Mouse (Mus musculus): ENCODE results near the gene Trp53i11. TPM values are rescaled to one million over a fixed set of nuclear protein-coding genes. Genes with fewer than 3 reads are reported as not detected.
A peak's percentile ranks its signal among the peaks of the same experiment; 100 is the strongest.

The Trp53i11 gene
- polyA plus RNA-seq (2015; fragmentation: Nextera tagmentation; extraction: Ambion mirVana): 28.3 and 38.6 TPM in 2 replicates

DNA sequence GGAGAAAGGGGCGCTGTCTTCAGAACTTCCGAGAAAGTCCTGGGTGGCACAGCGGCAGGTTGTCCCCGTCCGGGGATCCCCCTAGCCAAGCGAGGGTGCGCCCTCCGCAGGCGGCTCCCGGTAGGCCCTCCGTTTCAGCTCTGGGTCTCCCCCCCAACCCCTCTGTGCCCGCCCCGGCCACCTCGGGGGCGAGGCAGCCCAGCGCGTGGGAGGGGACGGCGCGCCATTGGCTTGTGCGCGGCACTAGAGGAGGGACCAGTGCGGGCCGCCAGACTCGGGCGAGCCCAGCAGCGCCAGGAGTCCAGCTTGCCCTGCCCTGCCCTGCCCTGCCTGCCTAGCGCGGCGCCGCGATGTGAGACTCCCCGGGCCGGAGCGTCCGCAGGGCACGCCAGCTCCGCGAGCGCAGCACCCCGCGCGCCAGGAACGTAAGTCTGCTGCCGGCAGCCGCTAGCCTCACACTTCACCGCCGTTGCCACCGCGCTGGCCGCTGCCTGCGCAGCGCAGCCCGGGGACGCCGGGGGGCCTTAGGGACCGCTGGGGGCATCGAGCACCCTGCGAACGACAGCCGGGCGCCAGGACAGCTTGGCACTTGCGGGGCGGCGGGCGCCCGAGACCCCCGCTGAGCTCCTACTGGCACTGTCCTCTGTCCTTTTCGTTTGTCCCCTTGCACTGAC is at the start of gene Trp53i11:
TSS of gene Trp53i11 (plus strand) at position 226 of the 674 bp plus-strand sequence.
- peak within 1 kb of the TSS; percentile 72 for H3K27ac ChIP-seq (ENCODE audit: low read length)
- peak within 1 kb of the TSS; percentile 84 for H3K9ac ChIP-seq (ENCODE audit: low read length)
- H3K36me3 ChIP-seq (ENCODE audit: control insufficient read depth, insufficient read depth): no peaks in the 10 kb centered on the region
- H3K4me2 ChIP-seq (ENCODE audit: low read depth, low read length): peak within 1 kb of the TSS; percentile 98
- peak within 1 kb of the TSS; percentile 83 for H3K4me3 ChIP-seq (ENCODE audit: low read length)
- H3K4me1 ChIP-seq (ENCODE audit: control insufficient read depth, insufficient read depth, low read length): peaks cover 2% of the 10 kb centered on the region; the same call in 1 of the 2 replicates
- no peaks in the 10 kb centered on the region for H3K9me3 ChIP-seq (replicated peaks; ENCODE audit: control insufficient read depth, low read length)
- peak; percentile 89 for ATAC-seq (replicated peaks; ENCODE audit: extremely low read depth, insufficient read depth, low FRiP score)
- H3K27me3 ChIP-seq (ENCODE audit: control insufficient read depth, insufficient read depth, low read length): peaks cover 12% of the 10 kb centered on the region
- WGBS: under 1% methylated on average over 68 of the region's 69 CpGs

DNA sequence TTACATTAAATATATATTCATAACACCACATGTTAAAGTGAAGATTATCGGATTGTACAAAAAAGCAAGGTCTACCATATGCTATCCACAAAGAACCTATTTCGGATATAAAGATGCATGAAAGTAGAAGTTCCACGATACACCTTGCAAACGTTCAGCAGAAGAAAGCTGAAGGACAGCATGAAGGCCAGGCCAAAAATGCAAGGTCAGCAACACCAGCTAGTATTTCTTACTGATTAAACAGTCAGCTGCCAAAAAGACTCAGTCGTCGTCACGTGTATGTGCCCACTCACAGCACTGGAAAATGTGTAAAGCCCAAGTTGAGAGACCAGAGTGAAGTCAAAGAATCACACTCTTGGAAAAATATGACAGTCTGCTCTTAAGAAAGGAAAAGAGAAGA is 47.9 kb upstream of the Trp53i11 start:
- 86% methylated on average over 7 of the region's 7 CpGs for WGBS

DNA sequence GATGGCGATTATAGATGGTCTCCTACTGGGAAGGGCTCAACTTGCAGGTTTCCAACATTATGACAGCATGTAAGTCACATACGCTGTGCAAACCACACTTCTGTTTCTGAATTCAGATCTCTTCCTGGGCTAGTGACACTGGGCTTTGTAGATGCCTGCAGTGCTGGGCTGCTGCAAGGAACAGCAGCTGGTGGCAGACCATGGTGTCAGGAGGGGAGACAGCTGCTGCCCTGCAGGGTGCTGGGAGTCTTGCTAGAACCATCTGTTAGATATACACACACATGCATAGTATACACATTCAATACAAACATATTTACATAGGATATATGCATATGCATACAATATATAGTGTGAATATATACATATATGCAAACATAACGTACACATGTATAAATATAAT is 46.0 kb upstream of the Trp53i11 start:
- ATAC-seq (replicated peaks; ENCODE audit: extremely low read depth, insufficient read depth, low FRiP score): no peak
- Histone ChIP-seq H3K27me3 (ENCODE audit: control insufficient read depth, insufficient read depth, low read length) (no peaks in the 10 kb centered on the region), H3K9ac (ENCODE audit: low read length) (no peak overlapping the region), H3K27ac (ENCODE audit: low read length) (no peak overlapping the region), H3K36me3 (ENCODE audit: control insufficient read depth, insufficient read depth) (no peaks in the 10 kb centered on the region), H3K4me3 (ENCODE audit: low read length) (no peak overlapping the region), H3K4me2 (ENCODE audit: low read depth, low read length) (no peak overlapping the region), H3K4me1 (ENCODE audit: control insufficient read depth, insufficient read depth, low read length) (peaks cover 2% of the 10 kb centered on the region; the same call in 1 of the 2 replicates), H3K9me3 (replicated peaks; ENCODE audit: control insufficient read depth, low read length) (no peaks in the 10 kb centered on the region)
- 74% methylated on average over 3 of the region's 3 CpGs for WGBS

More for the DNA sequence above, 47.9 kb upstream of the Trp53i11 start:
- H3K9ac ChIP-seq (ENCODE audit: low read length): no peak overlapping the region
- H3K4me2 ChIP-seq (ENCODE audit: low read depth, low read length): no peak overlapping the region
- H3K27ac ChIP-seq (ENCODE audit: low read length): no peak overlapping the region
- H3K4me3 ChIP-seq (ENCODE audit: low read length): no peak overlapping the region
- no peak for ATAC-seq (replicated peaks; ENCODE audit: extremely low read depth, insufficient read depth, low FRiP score)
- no peaks in the 10 kb centered on the region for H3K36me3 ChIP-seq (ENCODE audit: control insufficient read depth, insufficient read depth)
- H3K27me3 ChIP-seq (ENCODE audit: control insufficient read depth, insufficient read depth, low read length): no peaks in the 10 kb centered on the region
- no peaks in the 10 kb centered on the region for H3K9me3 ChIP-seq (replicated peaks; ENCODE audit: control insufficient read depth, low read length)
- H3K4me1 ChIP-seq (ENCODE audit: control insufficient read depth, insufficient read depth, low read length): peaks cover 7% of the 10 kb centered on the region

DNA sequence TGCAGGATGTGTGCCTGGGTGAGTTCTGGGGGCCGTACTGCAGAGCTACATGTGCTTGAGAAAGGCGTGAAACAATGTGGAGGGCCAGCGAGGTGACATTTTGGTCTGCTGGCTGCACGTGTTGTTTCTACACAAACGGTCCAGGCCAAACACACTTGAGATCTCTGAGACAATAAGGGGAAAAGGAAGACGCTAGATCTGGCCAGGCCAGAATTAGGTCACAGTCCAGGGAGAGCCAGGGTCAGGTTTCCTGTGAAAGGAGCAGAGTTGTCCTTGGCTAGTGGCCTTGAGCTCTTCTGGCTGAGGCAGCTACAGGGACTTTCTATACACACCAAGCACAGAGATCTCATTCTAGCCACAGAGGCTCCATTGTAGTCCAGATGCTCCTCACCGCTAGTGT is 44.7 kb upstream of the Trp53i11 start:
- H3K36me3 ChIP-seq (ENCODE audit: control insufficient read depth, insufficient read depth): no peaks in the 10 kb centered on the region
- H3K4me3 ChIP-seq (ENCODE audit: low read length): no peak overlapping the region
- peak overlapping the region; percentile 81 for H3K27ac ChIP-seq (ENCODE audit: low read length)
- ATAC-seq (replicated peaks; ENCODE audit: extremely low read depth, insufficient read depth, low FRiP score): peak; percentile 84
- no peak overlapping the region for H3K4me2 ChIP-seq (ENCODE audit: low read depth, low read length)
- peaks cover 2% of the 10 kb centered on the region; the same call in 1 of the 2 replicates for H3K4me1 ChIP-seq (ENCODE audit: control insufficient read depth, insufficient read depth, low read length)
- H3K9me3 ChIP-seq (replicated peaks; ENCODE audit: control insufficient read depth, low read length): no peaks in the 10 kb centered on the region
- H3K9ac ChIP-seq (ENCODE audit: low read length): no peak overlapping the region
- no peaks in the 10 kb centered on the region for H3K27me3 ChIP-seq (ENCODE audit: control insufficient read depth, insufficient read depth, low read length)
- 46% methylated on average over 7 of the region's 7 CpGs for WGBS

DNA sequence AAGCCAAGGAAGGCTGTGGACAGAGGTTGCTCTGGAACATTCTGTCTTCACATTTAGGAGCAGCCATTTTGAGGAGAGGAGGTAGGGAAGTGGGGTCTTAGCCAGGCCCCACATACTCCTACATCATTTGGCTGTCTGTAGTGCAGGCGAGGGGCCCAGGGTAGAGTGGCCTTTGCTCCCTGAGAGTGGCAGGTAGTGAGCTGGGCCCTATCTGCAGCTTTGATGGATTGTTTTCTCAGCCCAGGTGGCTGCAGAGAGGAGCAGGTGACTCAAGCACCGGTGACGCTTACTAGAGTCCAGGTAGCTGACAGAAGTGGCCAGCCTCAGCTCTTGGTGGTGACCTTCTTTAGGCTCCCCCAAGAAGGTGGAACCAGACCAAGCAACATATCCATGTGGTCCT is 43.2 kb upstream of the Trp53i11 start:
- H3K9me3 ChIP-seq (replicated peaks; ENCODE audit: control insufficient read depth, low read length): no peaks in the 10 kb centered on the region
- H3K4me3 ChIP-seq (ENCODE audit: low read length): no peak overlapping the region
- H3K27ac ChIP-seq (ENCODE audit: low read length): no peak overlapping the region
- 83% methylated on average over 3 of the region's 3 CpGs for WGBS
- H3K4me2 ChIP-seq (ENCODE audit: low read depth, low read length): no peak overlapping the region
- no peak for ATAC-seq (replicated peaks; ENCODE audit: extremely low read depth, insufficient read depth, low FRiP score)
- H3K36me3 ChIP-seq (ENCODE audit: control insufficient read depth, insufficient read depth): no peaks in the 10 kb centered on the region
- H3K9ac ChIP-seq (ENCODE audit: low read length): no peak overlapping the region
- peaks cover 2% of the 10 kb centered on the region; the same call in 1 of the 2 replicates for H3K4me1 ChIP-seq (ENCODE audit: control insufficient read depth, insufficient read depth, low read length)
- H3K27me3 ChIP-seq (ENCODE audit: control insufficient read depth, insufficient read depth, low read length): no peaks in the 10 kb centered on the region

GRCm38 (mm10) chr2:93150009-93150408 is 37.3 kb upstream of the Trp53i11 start:
- WGBS: 9% methylated on average over 2 of the region's 2 CpGs
- ATAC-seq (replicated peaks; ENCODE audit: extremely low read depth, insufficient read depth, low FRiP score): no peak; the same call in 1 of the 2 replicates
- peaks cover 14% of the 10 kb centered on the region; the same call in 1 of the 2 replicates for H3K4me1 ChIP-seq (ENCODE audit: control insufficient read depth, insufficient read depth, low read length)
- no peak overlapping the region for H3K9ac ChIP-seq (ENCODE audit: low read length)
- H3K9me3 ChIP-seq (replicated peaks; ENCODE audit: control insufficient read depth, low read length): no peaks in the 10 kb centered on the region
- no peak overlapping the region for H3K27ac ChIP-seq (ENCODE audit: low read length)
- H3K27me3 ChIP-seq (ENCODE audit: control insufficient read depth, insufficient read depth, low read length): no peaks in the 10 kb centered on the region
- H3K4me2 ChIP-seq (ENCODE audit: low read depth, low read length): no peak overlapping the region
- H3K4me3 ChIP-seq (ENCODE audit: low read length): no peak overlapping the region
- H3K36me3 ChIP-seq (ENCODE audit: control insufficient read depth, insufficient read depth): no peaks in the 10 kb centered on the region

- H3K36me3 ChIP-seq (ENCODE audit: control insufficient read depth, insufficient read depth): no peaks in the 10 kb centered on the region
- peaks cover 14% of the 10 kb centered on the region; the same call in 1 of the 2 replicates for H3K4me1 ChIP-seq (ENCODE audit: control insufficient read depth, insufficient read depth, low read length)
- no peak overlapping the region for H3K9ac ChIP-seq (ENCODE audit: low read length)
- no peak overlapping the region for H3K27ac ChIP-seq (ENCODE audit: low read length)
- WGBS: 51% methylated on average over 9 of the region's 9 CpGs
- no peak overlapping the region for H3K4me3 ChIP-seq (ENCODE audit: low read length)
- H3K27me3 ChIP-seq (ENCODE audit: control insufficient read depth, insufficient read depth, low read length): no peaks in the 10 kb centered on the region
- ATAC-seq (replicated peaks; ENCODE audit: extremely low read depth, insufficient read depth, low FRiP score): no peak
- no peaks in the 10 kb centered on the region for H3K9me3 ChIP-seq (replicated peaks; ENCODE audit: control insufficient read depth, low read length)
- no peak overlapping the region for H3K4me2 ChIP-seq (ENCODE audit: low read depth, low read length)
Measured at GRCm38 (mm10) chr2:93150673-93151450, 36.5 kb upstream of the Trp53i11 start.

DNA sequence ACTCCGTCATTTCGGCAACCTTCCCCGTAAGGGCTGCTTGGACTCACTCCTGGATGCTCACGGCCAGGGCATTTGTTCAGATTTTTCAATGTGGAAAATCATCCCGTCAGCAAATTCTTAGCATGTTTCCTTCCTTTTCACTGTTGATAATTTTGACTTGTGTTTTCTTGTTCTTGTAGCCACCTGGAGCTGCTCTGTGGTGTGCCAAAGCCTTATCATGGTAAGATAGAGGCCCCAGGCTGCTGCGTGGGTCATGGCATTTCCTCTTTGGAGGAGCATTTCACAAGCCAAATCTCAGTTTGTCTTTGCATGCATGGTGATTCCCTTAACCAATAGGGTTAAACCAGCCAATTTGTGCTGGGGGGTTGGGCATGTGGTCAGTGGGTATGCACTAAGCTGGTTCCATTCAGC is 35.2 kb upstream of the Trp53i11 start:
- H3K9me3 ChIP-seq (replicated peaks; ENCODE audit: control insufficient read depth, low read length): no peaks in the 10 kb centered on the region
- H3K4me1 ChIP-seq (ENCODE audit: control insufficient read depth, insufficient read depth, low read length): peaks cover 14% of the 10 kb centered on the region; the same call in 1 of the 2 replicates
- H3K4me2 ChIP-seq (ENCODE audit: low read depth, low read length): no peak overlapping the region
- no peak for ATAC-seq (replicated peaks; ENCODE audit: extremely low read depth, insufficient read depth, low FRiP score)
- no peaks in the 10 kb centered on the region for H3K27me3 ChIP-seq (ENCODE audit: control insufficient read depth, insufficient read depth, low read length)
- WGBS: 48% methylated on average over 6 of the region's 6 CpGs
- H3K27ac ChIP-seq (ENCODE audit: low read length): no peak overlapping the region
- no peaks in the 10 kb centered on the region for H3K36me3 ChIP-seq (ENCODE audit: control insufficient read depth, insufficient read depth)
- no peak overlapping the region for H3K9ac ChIP-seq (ENCODE audit: low read length)
- H3K4me3 ChIP-seq (ENCODE audit: low read length): no peak overlapping the region
